Mouse (Mus musculus): ENCODE results near the gene Fcho1.

DNA sequence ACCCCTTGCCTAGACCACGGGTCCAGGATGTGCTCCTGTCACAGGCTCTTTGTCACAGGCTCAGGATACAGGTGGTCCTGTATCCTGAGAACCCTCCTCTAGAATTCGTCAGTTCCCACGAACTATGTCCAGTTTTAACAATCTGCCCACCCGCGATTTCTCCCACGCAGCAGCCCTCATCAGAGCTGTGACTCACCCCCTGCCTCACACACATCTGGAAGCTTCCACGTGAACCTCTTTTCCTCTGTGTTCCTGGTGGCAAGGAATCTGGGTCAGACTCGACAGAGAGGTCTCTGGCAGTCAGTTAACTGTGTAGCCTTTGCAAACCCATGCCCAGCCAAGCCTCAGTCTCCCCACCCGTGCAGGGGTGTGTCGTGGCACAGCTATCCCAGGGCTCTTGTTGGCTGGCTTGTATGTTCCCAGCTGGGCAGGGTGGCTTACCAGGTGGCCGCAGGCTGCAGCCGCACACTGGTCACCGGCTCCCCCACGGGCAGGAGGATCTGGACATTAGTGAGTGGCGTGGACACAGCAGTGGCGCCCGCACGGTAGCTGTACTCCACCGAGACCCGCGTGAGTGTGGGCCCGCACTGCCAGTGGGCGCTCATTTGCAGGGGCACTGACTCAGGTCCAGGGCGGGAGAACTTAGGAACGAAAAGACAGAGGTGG, 16.2 kb downstream of the Fcho1 start:
- no peak for TF ChIP-seq CTCF (IDR thresholded peaks at IDR 0.05)
- no peak for TF ChIP-seq POLR2A (IDR thresholded peaks at IDR 0.05; ENCODE audit: insufficient read depth, low read depth, low read length)
- no peak for TF ChIP-seq EP300 (IDR thresholded peaks at IDR 0.05; ENCODE audit: insufficient read depth, low read depth, low read length)

Measured in heart, adult 2 months (tissue).